9 mouse cellular contexts compared by ENCODE assay signal in genomic region chr8:113847606-113848080, GRCm38 (mm10). TPM values are rescaled to one million over a fixed set of nuclear protein-coding genes. Genes with fewer than 3 reads are reported as not detected.
DNase-seq lines count a peak whose midpoint lies in the region; ATAC-seq lines count a peak whose summit lies in the region.
"Had no signal": no experiment of that assay in that cellular context is flagged by ENCODE, and none has a peak within 500 bp of the region (broad histone marks: within the 10 kb centered on the region; RNA-seq: fewer than 3 reads in every experiment).

No protein-coding gene starts in this region.

- H3K36me3 ChIP-seq in forebrain, embryonic 12.5 days (replicated peaks) = no peaks in the 10 kb centered on the region
- H3K36me3 ChIP-seq in limb, embryonic 13.5 days = no peaks in the 10 kb centered on the region

- H3K4me1 ChIP-seq in forebrain, embryonic 12.5 days = peaks cover 32% of the 10 kb centered on the region
- peaks cover 13% of the 10 kb centered on the region for H3K4me1 ChIP-seq in limb, embryonic 13.5 days

- 19% methylated on average over 12 of the region's 12 CpGs for WGBS in forebrain, embryonic 12.5 days
- WGBS in limb, embryonic 13.5 days = 17% methylated on average over 12 of the region's 12 CpGs

- H3K4me3 ChIP-seq in forebrain, embryonic 12.5 days (replicated peaks) = peak overlapping the region; percentile 69
- peak overlapping the region; percentile 52 for H3K4me3 ChIP-seq in limb, embryonic 13.5 days

- H3K9me3 ChIP-seq in forebrain, embryonic 12.5 days = no peaks in the 10 kb centered on the region
- H3K9me3 ChIP-seq in limb, embryonic 13.5 days = peaks cover 6% of the 10 kb centered on the region

- peaks cover 51% of the 10 kb centered on the region for H3K27me3 ChIP-seq in forebrain, embryonic 12.5 days
- peaks cover 80% of the 10 kb centered on the region for H3K27me3 ChIP-seq in limb, embryonic 13.5 days

- H3K9ac ChIP-seq in forebrain, embryonic 12.5 days = peak overlapping the region; percentile 69
- no peak overlapping the region for H3K9ac ChIP-seq in limb, embryonic 13.5 days

- ATAC-seq in forebrain, embryonic 12.5 days (ENCODE audit: low FRiP score) = no peak
- ATAC-seq in limb, embryonic 13.5 days (ENCODE audit: low FRiP score, low read depth) = no peak

- peak; percentile 60 to 68 for DNase-seq in cerebellum, postnatal 10 days
- DNase-seq in cerebellum, adult 9-10 months = no peak
- DNase-seq in 416B (ENCODE audit: low read depth) = peak; percentile 3
- DNase-seq in thymus, postnatal 10 days (ENCODE audit: low spot score in 2 of 2) = no peak
- DNase-seq in T-cell, adult 2 months (ENCODE audit: low spot score) = no peak
- no peak for DNase-seq in right cerebral cortex, postnatal 4 days
- DNase-seq: kidney, adult 8-10 months had no signal

- H3K4me2 ChIP-seq in forebrain, embryonic 12.5 days = peak overlapping the region; percentile 100
- H3K4me2 ChIP-seq in limb, embryonic 13.5 days (replicated peaks) = peak overlapping the region; percentile 96

- peak overlapping the region; percentile 63; the same call in 1 of the 2 replicates for H3K27ac ChIP-seq in forebrain, embryonic 12.5 days
- H3K27ac ChIP-seq in limb, embryonic 13.5 days = no peak overlapping the region

RNA-seq across cellular contexts. Expression of gene Adamts18, which starts 0.9 kb away (rescaled TPM):
- polyA plus RNA-seq in forebrain, embryonic 12.5 days (2016; fragmentation: Nextera tagmentation; extraction: Ambion mirVana) = 3.8 and 5.6 TPM in 2 replicates
- polyA plus RNA-seq in limb, embryonic 13.5 days (2015; fragmentation: Nextera tagmentation; extraction: Ambion mirVana) = 3.3 and 4.1 TPM in 2 replicates

Comparison
In these comparisons a context has a peak if more than half of its experiments do, and no peak if none do; other contexts are left out.
1. DNase-seq: peak in cerebellum, postnatal 10 days (2 of 2) and 416B (single experiment); none in cerebellum, adult 9-10 months (single experiment), thymus, postnatal 10 days (0 of 2), T-cell, adult 2 months (single experiment) and right cerebral cortex, postnatal 4 days (single experiment).